Mouse (Mus musculus): ENCODE measurements around the gene Vmn1r180. TPM values are rescaled to one million over a fixed set of nuclear protein-coding genes. Genes with fewer than 3 reads are reported as not detected.
"Not testable (repeated sequence)": the region's sequence is repeated elsewhere in the genome, so short reads cannot be mapped to it uniquely, and the experiment has no call there.

The Vmn1r180 gene
- not detected in 2 replicates for polyA plus RNA-seq (2015; fragmentation: Nextera tagmentation; extraction: Ambion mirVana)

GRCm38 (mm10) chr7:23950332-23950731, at the start of gene Vmn1r180:
Vmn1r180 (plus strand) TSS chr7:23950632.
- Histone ChIP-seq H3K9me3 (ENCODE audit: control insufficient read depth, low read length) (peaks cover 13% of the 10 kb centered on the region), H3K36me3 (ENCODE audit: control insufficient read depth, insufficient read depth, low read length) (no peaks in the 10 kb centered on the region), H3K9ac (ENCODE audit: low read depth, low read length) (no peak within 1 kb of the TSS), H3K27ac (ENCODE audit: low read depth, low read length) (no peak within 1 kb of the TSS), H3K4me3 (ENCODE audit: low read length) (no peak within 1 kb of the TSS), H3K4me1 (ENCODE audit: control insufficient read depth, insufficient read depth, low read depth, low read length) (no peaks in the 10 kb centered on the region), H3K4me2 (ENCODE audit: low read length) (no peak within 1 kb of the TSS), H3K27me3 (replicated peaks; ENCODE audit: control insufficient read depth, insufficient read depth, low read length) (no peaks in the 10 kb centered on the region)
- ATAC-seq = no peak

GRCm38 (mm10) chr7:23926678-23927077, 23.8 kb upstream of the Vmn1r180 start, which contains the start of gene Vmn1r179:
Vmn1r179 (plus strand) TSS chr7:23926978.
- no peak for ATAC-seq
- H3K4me1 ChIP-seq (ENCODE audit: control insufficient read depth, insufficient read depth, low read depth, low read length) = no peaks in the 10 kb centered on the region
- no peak within 1 kb of the TSS for H3K27ac ChIP-seq (ENCODE audit: low read depth, low read length)
- no peaks in the 10 kb centered on the region for H3K36me3 ChIP-seq (ENCODE audit: control insufficient read depth, insufficient read depth, low read length)
- H3K27me3 ChIP-seq (replicated peaks; ENCODE audit: control insufficient read depth, insufficient read depth, low read length) = no peaks in the 10 kb centered on the region
- peaks cover 15% of the 10 kb centered on the region for H3K9me3 ChIP-seq (ENCODE audit: control insufficient read depth, low read length)
- no peak within 1 kb of the TSS for H3K4me2 ChIP-seq (ENCODE audit: low read length)
- no peak within 1 kb of the TSS for H3K4me3 ChIP-seq (ENCODE audit: low read length)
- no peak within 1 kb of the TSS for H3K9ac ChIP-seq (ENCODE audit: low read depth, low read length)
- 62% methylated on average over 2 of the region's 2 CpGs for WGBS

GRCm38 (mm10) chr7:23968044-23968443, 17.6 kb downstream of the Vmn1r180 start:
- 56% methylated on average over 3 of the region's 3 CpGs for WGBS
- not testable (repeated sequence) for H3K27ac ChIP-seq (ENCODE audit: low read depth, low read length); H3K4me3 ChIP-seq (ENCODE audit: low read length); ATAC-seq; H3K4me1 ChIP-seq (ENCODE audit: control insufficient read depth, insufficient read depth, low read depth, low read length); H3K4me2 ChIP-seq (ENCODE audit: low read length); H3K27me3 ChIP-seq (replicated peaks; ENCODE audit: control insufficient read depth, insufficient read depth, low read length); H3K36me3 ChIP-seq (ENCODE audit: control insufficient read depth, insufficient read depth, low read length); H3K9ac ChIP-seq (ENCODE audit: low read depth, low read length)
- peaks cover 18% of the 10 kb centered on the region for H3K9me3 ChIP-seq (ENCODE audit: control insufficient read depth, low read length)

DNA sequence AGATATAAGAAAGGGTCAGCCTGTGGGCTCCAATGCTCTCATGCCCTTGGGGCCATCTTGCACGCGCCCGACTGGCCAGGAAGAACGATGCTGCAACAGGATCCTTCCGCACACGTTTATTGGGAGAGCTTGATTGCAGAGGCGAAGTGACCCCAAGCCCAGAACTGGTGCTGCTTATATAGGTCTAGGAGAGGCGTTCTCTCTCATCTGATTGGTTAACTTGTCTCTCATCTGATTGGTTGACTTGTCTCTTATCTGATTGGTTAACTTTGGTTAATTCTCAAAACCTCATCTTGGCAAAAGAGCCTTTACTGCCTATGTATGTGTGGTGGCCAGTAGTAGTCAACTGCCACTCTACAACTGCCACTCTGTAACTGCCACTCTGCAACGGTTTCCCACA, 23.9 kb downstream of the Vmn1r180 start, which contains the start of gene Vmn1r181:
Gene Vmn1r181 (plus strand): TSS at position 301 of the 400 bp plus-strand sequence.
- H3K4me2 ChIP-seq (ENCODE audit: low read length); ATAC-seq; H3K9ac ChIP-seq (ENCODE audit: low read depth, low read length); H3K4me1 ChIP-seq (ENCODE audit: control insufficient read depth, insufficient read depth, low read depth, low read length); H3K4me3 ChIP-seq (ENCODE audit: low read length); H3K36me3 ChIP-seq (ENCODE audit: control insufficient read depth, insufficient read depth, low read length); H3K27me3 ChIP-seq (replicated peaks; ENCODE audit: control insufficient read depth, insufficient read depth, low read length); H3K27ac ChIP-seq (ENCODE audit: low read depth, low read length): not testable (repeated sequence)
- 84% methylated on average over 9 of the region's 9 CpGs for WGBS
- H3K9me3 ChIP-seq (ENCODE audit: control insufficient read depth, low read length) = peaks cover 16% of the 10 kb centered on the region

DNA sequence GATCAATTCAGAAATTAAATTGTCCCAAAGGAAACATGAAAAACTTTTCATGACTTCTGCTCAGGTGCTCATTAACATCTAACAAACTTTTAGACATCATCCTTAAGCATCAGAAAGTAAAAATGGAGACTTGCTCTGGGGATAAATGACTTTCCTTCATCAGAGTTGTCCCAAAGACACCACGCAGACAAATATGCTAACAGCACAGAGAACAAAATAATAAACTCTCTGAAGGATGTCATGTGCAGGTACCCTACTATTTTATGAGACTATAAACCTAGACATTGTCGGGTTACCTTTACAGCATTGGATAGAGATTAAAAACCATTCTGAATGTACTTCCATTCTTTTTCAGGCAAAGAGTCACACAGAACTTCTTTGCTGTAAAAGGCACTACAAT, 51.0 kb downstream of the Vmn1r180 start, which contains the start of gene V1rd19:
Gene V1rd19 (plus strand): TSS at position 301 of the 400 bp plus-strand sequence.
- peaks cover 6% of the 10 kb centered on the region; the same call in 1 of the 2 replicates for H3K9me3 ChIP-seq (ENCODE audit: control insufficient read depth, low read length)
- 70% methylated on average over 2 of the region's 2 CpGs for WGBS
- no peaks in the 10 kb centered on the region for H3K4me1 ChIP-seq (ENCODE audit: control insufficient read depth, insufficient read depth, low read depth, low read length)
- no peak within 1 kb of the TSS for H3K9ac ChIP-seq (ENCODE audit: low read depth, low read length)
- no peak within 1 kb of the TSS for H3K4me3 ChIP-seq (ENCODE audit: low read length)
- H3K27ac ChIP-seq (ENCODE audit: low read depth, low read length) = no peak within 1 kb of the TSS
- no peak for ATAC-seq
- H3K4me2 ChIP-seq (ENCODE audit: low read length) = no peak within 1 kb of the TSS
- no peaks in the 10 kb centered on the region for H3K36me3 ChIP-seq (ENCODE audit: control insufficient read depth, insufficient read depth, low read length)
- no peaks in the 10 kb centered on the region for H3K27me3 ChIP-seq (replicated peaks; ENCODE audit: control insufficient read depth, insufficient read depth, low read length)

Other genes with a start within 250 kb of the Vmn1r180 start
- gene Vmn1r173, start 249.9 kb upstream of the Vmn1r180 start, polyA plus RNA-seq (2015; fragmentation: Nextera tagmentation; extraction: Ambion mirVana) = not detected in 2 replicates
- not detected in 2 replicates for gene Vmn1r174, start 198.4 kb upstream of the Vmn1r180 start, polyA plus RNA-seq (2015; fragmentation: Nextera tagmentation; extraction: Ambion mirVana)
- not detected in 2 replicates for gene Vmn1r175, start 140.0 kb upstream of the Vmn1r180 start, polyA plus RNA-seq (2015; fragmentation: Nextera tagmentation; extraction: Ambion mirVana)
- gene Vmn1r176, start 113.3 kb upstream of the Vmn1r180 start, polyA plus RNA-seq (2015; fragmentation: Nextera tagmentation; extraction: Ambion mirVana) = not detected in 2 replicates
- not detected in 2 replicates for gene Vmn1r177, start 84.2 kb upstream of the Vmn1r180 start, polyA plus RNA-seq (2015; fragmentation: Nextera tagmentation; extraction: Ambion mirVana)
- not detected in 2 replicates for gene Vmn1r178, start 58.6 kb upstream of the Vmn1r180 start, polyA plus RNA-seq (2015; fragmentation: Nextera tagmentation; extraction: Ambion mirVana)
- not detected in 2 replicates for gene Vmn1r179, start 23.7 kb upstream of the Vmn1r180 start, polyA plus RNA-seq (2015; fragmentation: Nextera tagmentation; extraction: Ambion mirVana)
- gene Vmn1r181, start 24.0 kb downstream of the Vmn1r180 start, polyA plus RNA-seq (2015; fragmentation: Nextera tagmentation; extraction: Ambion mirVana) = not detected in 2 replicates
- not detected in 2 replicates for gene V1rd19, start 51.1 kb downstream of the Vmn1r180 start, polyA plus RNA-seq (2015; fragmentation: Nextera tagmentation; extraction: Ambion mirVana)
- gene Vmn1r183, start 102.6 kb downstream of the Vmn1r180 start, polyA plus RNA-seq (2015; fragmentation: Nextera tagmentation; extraction: Ambion mirVana) = not detected in 2 replicates
- gene Zfp180, start 131.3 kb downstream of the Vmn1r180 start, polyA plus RNA-seq (2015; fragmentation: Nextera tagmentation; extraction: Ambion mirVana) = 32.1 and 37.8 TPM in 2 replicates
- 9.6 and 10.3 TPM in 2 replicates for gene Zfp112, start 161.7 kb downstream of the Vmn1r180 start, polyA plus RNA-seq (2015; fragmentation: Nextera tagmentation; extraction: Ambion mirVana)
- gene Zfp235, start 183.5 kb downstream of the Vmn1r180 start, polyA plus RNA-seq (2015; fragmentation: Nextera tagmentation; extraction: Ambion mirVana) = 23.6 and 25.0 TPM in 2 replicates
- 4.2 and 4.6 TPM in 2 replicates for gene Zfp114, start 224.4 kb downstream of the Vmn1r180 start, polyA plus RNA-seq (2015; fragmentation: Nextera tagmentation; extraction: Ambion mirVana)